Mouse (Mus musculus): Measurements from ENCODE around the gene Nckap5.

Gene Nckap5

GRCm38 (mm10) chr1:126617464-126618041 is 213.0 kb downstream of the Nckap5 start:
- no peak for DNase-seq

GRCm38 (mm10) chr1:126616964-126617363 is 213.6 kb downstream of the Nckap5 start:
- no peak for DNase-seq

GRCm38 (mm10) chr1:126612916-126613315 is 217.7 kb downstream of the Nckap5 start:
- DNase-seq = no peak

DNA sequence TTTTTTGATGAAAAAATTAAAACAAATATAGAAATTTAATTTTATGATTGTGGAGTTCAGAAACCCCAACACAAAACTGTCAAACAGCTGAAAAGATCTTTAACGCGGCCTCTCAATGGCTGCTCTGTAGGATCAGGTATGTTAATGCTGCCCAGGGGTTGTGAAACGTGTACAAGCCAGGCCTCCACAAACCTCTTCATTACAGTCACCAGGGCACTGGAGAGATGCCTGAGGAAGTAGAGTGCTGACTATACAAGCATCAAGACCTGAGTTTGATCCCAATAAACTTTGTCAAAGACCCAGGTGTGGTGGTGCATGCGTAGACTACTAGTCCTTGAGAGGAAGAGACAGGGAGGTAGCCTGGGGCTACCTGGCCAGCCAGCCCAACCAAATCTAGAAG is 222.0 kb downstream of the Nckap5 start:
- DNase-seq = no peak

DNA sequence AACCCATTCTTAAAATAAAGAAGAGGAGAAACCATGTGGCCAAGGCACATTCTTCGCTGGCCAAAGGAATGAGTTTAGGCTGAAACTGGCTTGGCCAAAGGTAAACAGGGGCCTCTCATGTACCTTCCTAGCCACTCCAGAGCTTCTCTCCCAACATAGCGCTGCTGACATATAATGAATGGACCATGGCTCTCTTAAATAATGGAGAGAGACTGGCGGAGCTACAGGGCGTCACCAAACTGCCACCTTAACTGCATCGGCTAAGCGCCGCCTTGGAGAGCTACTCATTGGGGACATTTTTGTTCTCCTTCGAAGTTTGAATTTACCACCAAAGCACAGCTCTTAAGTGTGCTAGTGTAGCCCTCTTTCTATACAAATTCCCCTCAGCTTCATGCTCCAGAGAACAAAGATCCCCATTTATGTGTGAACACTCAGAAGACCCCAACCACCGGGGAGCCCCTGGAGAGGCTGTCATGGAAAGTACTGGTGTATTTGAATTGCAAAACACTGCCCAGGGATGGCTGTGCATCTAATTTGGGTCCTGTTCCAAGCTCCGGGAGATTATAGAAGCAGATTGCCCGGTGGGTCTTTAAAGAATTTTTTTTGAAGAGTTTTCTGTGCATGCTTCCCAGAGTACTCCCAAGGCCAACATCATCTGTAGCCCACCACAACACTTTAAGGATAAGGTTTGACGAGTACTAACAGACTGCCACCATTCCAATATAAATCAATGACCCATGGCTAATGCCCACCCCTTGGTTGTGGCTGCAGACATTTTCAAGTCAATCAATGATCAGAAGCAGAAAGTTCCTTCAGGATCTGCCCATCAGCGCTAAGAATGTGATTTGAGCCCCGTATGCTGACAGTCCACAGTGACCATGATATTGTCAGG is 224.2 kb downstream of the Nckap5 start:
- no peak for DNase-seq

GRCm38 (mm10) chr1:126604551-126604950 is 226.0 kb downstream of the Nckap5 start:
- DNase-seq = peak; percentile 63

- peak; percentile 20 for DNase-seq
These were observed 226.7 kb downstream of the Nckap5 start for GRCm38 (mm10) chr1:126603771-126604515.

GRCm38 (mm10) chr1:126600596-126600995 is 230.0 kb downstream of the Nckap5 start:
- DNase-seq = no peak

DNA sequence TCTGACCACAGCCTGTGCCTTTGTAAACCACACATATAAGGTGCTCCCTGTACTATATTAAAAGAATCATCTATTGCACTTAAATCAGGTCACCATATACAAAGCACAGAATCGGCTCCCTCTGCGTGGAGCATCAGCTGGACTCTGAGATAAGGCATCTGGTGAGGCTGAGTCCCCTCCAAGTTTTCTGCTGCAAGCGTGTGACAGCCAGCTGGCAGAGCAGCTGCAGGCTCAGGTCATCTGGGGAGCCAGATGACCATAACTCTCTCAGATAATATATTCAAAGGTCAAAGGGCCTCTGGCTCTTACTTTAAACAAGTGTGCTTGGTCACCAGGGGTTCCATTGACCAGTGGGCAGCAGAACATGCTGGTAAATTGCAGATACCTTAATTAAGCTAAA is 233.2 kb downstream of the Nckap5 start:
- DNase-seq = peak; percentile 69

- DNase-seq = peak; percentile 10
These were observed 235.8 kb downstream of the Nckap5 start for GRCm38 (mm10) chr1:126594796-126595195.

DNA sequence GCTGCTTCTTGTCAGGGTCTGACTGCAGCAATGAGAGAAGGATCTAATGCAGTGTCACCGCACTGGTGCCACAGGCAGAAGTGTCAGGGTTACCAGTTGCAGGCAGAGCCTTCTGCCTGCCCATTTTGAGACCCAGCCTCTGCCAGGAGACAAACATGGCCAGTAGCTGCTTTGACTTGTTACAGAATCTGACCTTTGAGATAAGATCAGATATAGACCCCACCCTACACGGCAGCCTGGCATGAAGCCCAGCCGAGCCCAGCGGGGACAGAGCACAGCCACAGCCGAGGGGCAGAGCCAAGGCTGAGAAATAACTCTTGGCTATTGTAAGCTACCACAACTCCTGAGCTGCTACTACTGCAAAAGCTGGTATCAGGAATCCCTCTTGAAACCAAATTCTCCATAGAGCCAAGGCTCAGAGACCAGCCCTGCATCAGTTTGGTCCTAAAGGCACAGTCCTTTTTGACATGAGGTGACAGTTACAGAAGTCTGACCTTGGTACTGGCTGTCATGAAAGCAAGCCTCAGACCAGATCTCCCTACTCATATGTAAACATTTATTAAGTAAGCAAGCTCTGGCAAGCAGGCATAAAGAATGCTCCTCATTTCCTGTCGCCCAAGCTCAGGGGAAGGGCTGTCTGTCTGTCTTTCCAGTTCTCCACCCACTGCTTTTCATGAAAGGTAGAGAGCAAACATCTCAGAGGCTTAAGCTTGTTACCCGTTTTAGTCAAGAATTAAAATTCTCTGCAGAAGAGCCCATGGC is 237.4 kb downstream of the Nckap5 start:
- peak; percentile 48 for DNase-seq

- no peak for DNase-seq
These were observed 239.7 kb downstream of the Nckap5 start for GRCm38 (mm10) chr1:126590911-126591310.

DNA sequence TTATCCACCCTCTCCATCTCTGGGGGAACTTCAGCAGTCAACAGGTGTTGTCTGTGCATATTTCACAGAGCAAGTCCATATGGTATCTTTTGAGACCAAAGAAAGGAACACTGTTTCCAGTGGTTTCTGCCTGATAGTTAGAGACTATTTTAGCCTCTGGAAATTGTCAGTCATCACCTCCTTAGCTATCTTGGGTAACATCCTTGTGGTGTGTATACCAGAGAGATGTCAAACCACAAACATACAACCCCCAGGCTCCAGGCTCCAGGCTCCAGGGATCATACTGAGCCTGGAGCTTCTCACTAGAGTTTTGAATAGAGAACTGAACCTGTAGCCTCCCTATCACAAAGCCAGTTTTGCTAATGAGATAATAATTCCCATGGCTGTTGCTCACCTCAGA is 252.4 kb downstream of the Nckap5 start:
- no peak for DNase-seq

DNA sequence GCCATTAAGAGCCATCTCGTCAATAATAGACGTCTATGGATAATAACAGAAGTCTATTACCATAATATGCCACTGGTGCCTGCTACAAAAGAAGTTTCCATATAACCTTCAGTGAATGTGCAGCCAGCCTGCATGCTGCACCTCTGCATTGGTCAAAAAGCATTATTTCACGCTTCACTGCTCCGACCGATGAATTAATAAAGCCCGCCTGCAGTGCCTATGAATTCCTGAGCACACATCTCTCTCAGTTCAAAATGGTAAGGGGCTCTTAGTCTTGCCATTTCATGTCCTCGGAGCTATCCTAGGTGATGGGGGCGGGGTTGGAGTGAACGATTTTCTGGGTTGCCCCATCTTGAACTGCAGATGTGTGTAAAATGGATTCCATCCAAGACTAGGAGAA is 256.3 kb downstream of the Nckap5 start:
- no peak for DNase-seq

- DNase-seq = peak; percentile 26
These were observed 256.9 kb downstream of the Nckap5 start for GRCm38 (mm10) chr1:126573714-126574113.

- no peak for DNase-seq
These were observed 257.5 kb downstream of the Nckap5 start for GRCm38 (mm10) chr1:126573097-126573496.

DNA sequence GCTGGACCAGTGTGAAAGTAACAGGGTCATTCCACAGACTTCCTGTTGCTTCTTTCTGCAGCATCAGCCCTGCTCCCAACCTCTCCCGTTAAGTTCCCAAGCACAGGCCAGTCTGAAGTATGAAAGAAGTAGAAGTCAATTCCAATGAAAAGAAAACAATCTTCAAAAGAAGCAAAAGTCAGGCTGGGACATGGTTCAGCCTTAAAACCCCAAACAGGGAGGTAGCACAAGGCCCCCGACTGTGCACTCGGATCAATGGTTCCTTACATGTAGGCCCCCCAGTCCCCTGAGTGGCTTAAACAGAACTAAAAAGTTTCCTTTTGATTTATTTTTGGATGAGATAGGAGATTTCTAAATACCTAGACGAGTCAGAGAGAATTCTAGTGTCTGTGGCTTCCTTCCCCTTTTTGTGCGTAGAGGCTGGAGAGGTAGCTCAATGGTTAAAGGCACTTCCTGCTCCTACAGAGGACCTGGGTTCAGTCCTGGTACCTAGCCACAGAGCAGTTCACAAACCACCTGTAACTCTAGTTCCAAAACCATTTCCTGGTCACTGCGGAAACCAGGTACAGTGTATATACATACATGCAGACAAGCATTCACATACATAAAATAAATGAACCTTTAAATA is 260.9 kb downstream of the Nckap5 start:
- no peak for DNase-seq

- peak; percentile 32 for DNase-seq
These were observed 261.9 kb downstream of the Nckap5 start for GRCm38 (mm10) chr1:126568520-126569197.

DNA sequence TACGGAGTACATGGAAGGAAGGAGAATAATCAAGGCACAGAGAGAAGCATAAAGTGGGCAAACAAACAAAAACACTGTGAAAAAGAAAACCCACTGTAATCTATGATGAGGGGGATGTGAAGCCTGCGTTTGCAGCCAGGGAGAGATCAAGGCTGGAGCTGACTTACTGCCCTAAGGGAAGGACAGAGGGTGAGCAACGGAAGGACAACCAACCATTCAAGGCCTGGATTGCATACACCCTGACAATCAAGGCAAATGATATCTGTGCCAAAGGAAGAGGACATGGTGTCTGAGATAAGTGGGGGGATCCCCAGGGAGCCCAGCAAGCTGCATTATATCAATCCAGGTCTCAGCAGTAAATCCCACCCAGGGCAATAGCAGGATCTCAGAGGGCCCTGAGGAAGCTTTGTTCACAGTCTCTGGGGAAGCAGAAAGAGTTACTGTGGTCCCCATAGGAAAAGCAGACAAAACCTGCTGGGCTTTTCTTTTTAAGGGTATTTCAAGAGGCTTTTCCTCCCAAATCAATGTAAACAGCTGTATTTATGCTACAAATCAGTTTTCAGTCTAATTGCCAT is 265.4 kb downstream of the Nckap5 start:
- no peak for DNase-seq

DNA sequence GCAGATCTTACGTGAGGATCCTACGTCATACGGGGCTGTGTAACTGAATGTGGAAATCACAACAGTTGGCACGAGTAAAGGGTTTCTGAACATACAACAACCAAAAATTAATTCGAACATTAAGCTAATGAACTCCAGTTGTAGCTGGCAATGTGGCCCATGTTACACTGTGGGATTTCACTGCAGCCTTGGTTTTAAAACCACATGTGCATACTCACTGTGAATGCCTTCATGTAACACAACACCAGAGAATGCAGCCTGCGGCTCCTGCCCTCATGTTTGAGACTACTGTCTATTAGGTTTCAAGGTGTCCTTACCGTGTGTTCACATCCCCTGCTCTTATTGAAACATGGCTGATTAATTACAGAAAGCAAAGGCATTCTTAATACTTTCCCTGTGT is 269.7 kb downstream of the Nckap5 start:
- no peak for DNase-seq

GRCm38 (mm10) chr1:126557791-126558294 is 272.8 kb downstream of the Nckap5 start:
- DNase-seq = no peak
